Mouse (Mus musculus): ENCODE measurements around the gene Sufu.
A peak's percentile ranks its signal among the peaks of the same experiment; 100 is the strongest.

Gene Sufu

DNA sequence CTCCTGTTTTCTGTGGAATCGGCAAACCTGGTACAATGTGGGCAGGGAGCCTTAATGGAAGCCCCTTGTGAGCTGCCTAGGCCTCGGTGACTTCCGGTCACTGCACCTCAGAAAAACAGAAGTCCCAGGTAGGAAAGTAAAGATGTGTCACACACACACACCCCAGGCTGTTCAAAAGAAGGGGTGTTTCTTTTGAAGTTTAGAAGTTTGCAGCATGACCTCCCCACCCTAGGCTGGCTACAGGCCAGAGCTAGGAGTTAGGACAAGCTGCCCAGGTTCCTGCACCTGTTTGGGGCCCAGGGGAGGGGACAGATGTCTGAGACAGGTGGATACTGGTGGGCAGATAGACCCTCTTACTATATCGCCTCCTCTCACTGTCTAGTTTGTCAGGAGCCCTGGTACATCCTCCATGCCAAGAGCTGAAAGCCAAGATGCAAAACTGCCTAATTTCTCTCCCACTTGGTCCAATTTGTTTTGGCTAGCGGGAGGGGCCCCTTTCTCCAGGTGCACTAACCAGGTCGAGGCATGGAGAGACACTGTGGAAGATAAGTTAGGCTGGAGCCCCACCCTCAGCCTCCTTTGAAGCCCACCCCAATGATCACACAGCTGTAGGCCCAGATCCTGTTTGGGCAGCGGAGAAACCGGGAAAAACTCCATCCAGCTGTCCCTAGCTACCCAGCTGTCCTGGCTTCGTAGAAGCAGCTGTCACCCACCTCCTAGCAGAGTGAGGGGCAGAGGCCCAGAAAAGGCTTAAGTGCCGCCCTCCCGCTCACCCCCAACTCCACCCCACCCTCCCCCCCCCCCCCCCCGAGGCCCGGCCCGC lies 121.0 kb downstream of the Sufu start:
- DNase-seq: no peak

DNA sequence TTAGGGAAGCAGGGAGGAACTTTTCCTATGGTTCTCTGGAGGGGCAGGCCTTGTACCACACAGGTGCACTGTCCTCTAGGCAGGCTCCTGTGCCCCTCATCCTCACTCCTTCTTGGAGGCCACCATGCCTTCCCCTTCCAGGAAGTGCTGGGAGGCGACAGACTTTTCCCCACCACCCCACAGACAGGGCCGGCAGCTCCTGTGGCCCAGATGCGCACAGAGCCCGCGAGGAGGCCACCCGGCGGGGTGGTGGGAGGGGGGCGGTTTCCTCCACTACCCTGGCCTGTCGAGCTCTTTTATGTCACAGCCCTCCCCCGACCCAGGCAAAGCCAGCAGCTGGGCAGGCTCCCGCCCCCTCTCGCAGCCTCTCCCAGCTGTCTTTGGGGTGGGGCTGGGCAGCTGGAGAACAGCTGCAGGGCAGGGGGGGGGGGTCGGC lies 121.7 kb downstream of the Sufu start:
- peak in 1 of 2 experiments; percentile 38 for DNase-seq

DNA sequence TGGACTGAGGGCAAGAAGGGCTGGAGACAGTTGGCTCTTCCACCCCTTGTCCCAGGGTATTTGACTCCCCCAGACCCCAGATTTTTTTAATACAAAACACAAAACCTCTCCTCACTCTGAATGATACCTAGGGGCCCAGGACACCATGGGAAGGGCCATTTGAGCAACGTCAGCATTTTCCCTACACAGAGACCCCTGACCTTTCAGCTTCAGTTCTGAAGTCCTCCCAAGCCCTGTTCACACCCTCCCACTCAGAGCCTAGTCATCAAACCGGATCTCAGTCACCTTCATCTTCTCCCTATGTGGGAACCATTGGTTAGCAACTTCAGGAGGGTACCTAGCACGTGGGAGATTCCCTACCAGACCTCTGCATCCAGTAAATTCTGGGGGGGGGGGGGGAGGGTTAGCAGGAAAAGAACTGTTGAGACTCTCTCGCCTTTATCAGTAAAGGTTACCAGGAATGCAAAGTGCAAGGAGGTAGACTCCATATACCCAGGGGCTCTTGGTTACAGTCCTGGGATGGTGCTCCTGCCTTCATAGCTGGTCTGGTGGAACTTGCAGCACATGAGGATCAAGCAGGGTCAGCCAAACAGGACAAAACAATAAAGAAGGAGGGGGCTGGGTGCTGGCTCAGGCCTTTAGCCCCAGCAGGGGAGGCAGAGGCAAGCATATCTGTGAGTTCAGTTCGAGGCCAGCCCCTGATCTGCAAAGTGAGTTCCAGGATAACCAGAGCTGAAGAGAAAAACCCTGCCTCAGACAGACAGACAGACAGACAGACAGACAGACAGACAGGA lies 122.3 kb downstream of the Sufu start:
- DNase-seq: no peak

GRCm38 (mm10) chr19:46521698-46522097 lies 125.0 kb downstream of the Sufu start:
- DNase-seq: no peak

GRCm38 (mm10) chr19:46522433-46523044 lies 125.8 kb downstream of the Sufu start:
- DNase-seq: no peak

GRCm38 (mm10) chr19:46523131-46523479 lies 126.4 kb downstream of the Sufu start:
- DNase-seq: no peak

DNA sequence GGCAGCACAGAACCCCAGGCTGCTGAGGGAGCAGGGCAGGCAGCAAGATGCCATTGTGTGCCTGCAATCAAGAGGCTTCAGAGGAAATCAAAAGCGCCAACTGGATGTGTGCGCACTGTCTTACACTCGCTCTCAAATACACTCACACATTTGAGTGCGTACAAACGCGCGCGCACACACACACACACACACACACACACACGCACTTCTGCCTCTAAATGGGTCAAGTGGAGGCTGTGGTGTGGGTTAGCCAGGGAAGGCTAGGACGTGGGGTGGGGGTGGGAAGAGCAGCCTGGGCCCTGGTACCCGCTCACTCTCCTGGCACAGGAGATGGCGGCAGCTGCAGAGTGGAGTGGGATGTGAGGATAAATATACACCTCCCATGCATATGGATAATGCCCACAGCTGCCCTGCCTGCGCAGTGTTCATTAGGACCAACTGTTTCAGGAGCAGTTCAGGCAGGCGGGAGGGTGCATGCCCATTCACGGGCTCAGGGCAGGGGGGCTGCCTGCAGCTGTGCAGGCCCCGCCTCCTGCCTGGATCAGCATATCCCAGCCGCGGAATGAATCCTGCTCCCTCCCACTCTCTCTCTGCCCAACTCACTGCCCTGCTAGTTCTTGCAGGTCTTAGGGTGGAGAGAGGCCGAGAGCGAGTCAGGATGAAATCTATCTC lies 126.9 kb downstream of the Sufu start:
- DNase-seq: no peak

DNA sequence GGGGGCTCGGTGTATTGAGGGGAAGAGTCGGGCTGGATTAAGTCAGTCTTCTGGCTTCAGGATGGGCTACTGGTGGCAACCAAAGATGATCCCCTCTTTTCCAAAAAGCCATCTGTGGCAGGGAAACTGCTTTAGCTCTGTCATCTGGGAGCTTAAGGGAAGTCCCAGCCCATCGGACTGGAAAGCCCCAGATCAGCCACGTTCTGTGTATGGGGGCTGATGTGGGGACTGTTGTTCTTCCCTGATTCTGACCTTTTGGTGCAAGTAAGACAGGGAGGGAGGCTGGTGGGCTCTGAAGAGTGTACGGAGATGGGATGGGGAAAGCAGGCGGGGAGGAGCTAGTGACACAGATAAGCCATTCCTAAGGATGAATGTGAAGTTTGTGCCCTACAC lies 127.5 kb downstream of the Sufu start:
- DNase-seq: no peak

- peak in 1 of 2 experiments; percentile 42 for DNase-seq
Measured at GRCm38 (mm10) chr19:46524601-46525321, 128.1 kb downstream of the Sufu start.

- no peak for DNase-seq
Measured at GRCm38 (mm10) chr19:46525691-46526631, 129.3 kb downstream of the Sufu start.

GRCm38 (mm10) chr19:46527632-46528528 lies 131.2 kb downstream of the Sufu start:
- no peak for DNase-seq

- DNase-seq: peak; percentile 80 to 83
Measured at GRCm38 (mm10) chr19:46528529-46529213, 132.0 kb downstream of the Sufu start.

- no peak for DNase-seq
Measured at GRCm38 (mm10) chr19:46529601-46530448, 133.1 kb downstream of the Sufu start.

DNA sequence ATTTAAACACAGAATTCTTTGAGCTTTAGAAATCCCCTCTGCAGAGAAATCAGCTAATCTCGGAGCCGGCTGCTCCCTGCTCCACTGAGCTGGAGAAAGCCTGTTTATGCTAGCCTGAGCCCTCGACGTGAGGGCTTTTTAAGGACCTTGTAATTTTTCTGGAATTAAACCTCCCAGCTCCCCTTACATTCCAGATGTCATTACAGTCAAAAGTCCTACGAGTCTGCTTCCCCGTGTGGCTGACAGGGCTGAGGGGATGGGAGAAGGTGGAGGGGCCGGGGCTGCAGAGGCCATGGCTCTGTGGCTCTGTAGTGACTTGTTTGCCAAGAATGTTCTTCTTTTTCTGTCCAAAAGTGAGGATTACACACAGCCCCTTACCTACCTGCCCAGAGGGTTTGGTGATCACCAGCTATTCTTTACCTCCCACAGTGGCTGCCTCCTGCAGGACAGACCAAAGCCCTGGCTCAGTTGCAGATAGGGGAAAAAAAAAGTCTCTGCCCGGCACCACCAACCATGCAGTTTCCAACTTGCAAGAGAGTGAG lies 133.8 kb downstream of the Sufu start:
- DNase-seq: no peak

DNA sequence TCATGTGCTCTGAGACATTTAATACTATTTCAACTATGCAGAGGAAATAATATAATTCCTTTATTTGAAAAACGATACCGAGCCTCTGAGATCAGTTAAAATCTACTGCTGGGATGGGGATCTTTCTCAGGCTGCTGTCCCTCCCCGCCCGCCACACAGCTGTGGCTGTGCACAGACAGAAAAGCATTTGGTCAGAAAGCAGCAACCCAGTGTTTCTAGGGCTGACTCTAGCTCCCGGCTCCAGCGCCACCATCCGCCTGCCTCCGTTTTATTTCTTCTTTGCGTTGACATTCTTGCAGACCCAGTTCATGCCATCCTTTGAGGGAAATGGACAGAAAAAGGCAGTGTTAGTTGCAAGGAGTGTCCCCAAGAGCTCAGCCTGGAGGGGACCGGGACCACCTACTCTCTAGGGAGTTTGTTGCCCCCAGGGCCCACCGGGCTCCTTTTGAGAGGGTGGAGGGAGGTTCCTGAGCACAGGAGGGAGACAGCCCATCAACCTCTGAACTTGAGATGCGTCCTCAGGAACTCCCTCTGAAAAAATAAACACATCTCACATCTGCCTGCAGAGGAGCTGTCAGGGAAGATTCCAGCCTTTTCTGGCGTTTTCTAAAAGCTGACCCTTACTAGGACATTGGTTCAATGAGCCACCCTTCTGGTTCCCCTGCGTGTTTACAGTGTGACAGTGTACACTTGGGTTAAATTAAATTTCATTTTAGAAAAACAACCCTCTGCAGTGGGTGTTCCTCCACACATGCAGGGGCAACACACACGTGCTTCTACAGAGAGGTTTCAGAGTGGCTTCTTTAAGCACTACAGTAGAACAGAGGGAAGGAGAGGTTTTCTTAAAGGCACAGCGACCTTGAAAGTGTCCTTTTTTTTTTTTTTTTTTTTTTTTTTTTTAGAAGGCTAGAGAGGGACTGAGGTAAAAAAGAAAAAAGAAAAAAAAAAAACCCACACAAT lies 134.7 kb downstream of the Sufu start:
- DNase-seq: no peak

- DNase-seq: no peak
Measured at GRCm38 (mm10) chr19:46532031-46532688, 135.5 kb downstream of the Sufu start.

Data from B cell, adult 2 months (primary cell).